Mouse (Mus musculus): Measurements from ENCODE around the gene Lig1.

DNA sequence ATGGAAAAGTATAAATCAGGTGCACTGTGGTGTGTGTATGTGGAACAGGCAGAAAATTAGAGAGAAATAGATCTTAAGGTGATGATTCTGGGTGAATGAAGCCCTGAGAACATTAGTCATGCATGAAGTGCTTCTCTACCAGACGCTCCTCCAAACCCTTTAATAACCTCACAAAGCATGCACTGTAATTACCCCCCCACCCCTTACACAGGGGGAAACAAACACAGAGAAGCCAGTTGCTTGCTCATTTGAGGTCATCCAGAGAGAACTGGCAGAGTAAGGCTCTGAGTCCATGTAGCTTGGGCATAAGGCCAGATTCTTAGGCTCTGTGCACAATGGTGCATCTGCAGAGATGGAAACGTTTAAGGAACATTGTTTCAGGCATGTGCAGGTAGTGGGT is 12.7 kb upstream of the Lig1 start:
- TF ChIP-seq POLR2A (IDR thresholded peaks at IDR 0.05; ENCODE audit: control insufficient read depth, extremely low read depth, insufficient read depth, low read length, poor library complexity) (no peak), CTCF (IDR thresholded peaks at IDR 0.05; ENCODE audit: borderline replicate concordance, control insufficient read depth, extremely low read depth, insufficient read depth, low read length, poor library complexity) (no peak)

Data from thymus, adult 2 months (tissue).